15 mouse cellular contexts compared by ENCODE assay signal in genomic region chr2:166252107-166252506, GRCm38 (mm10).
"Had no signal": no experiment of that assay in that cellular context is flagged by ENCODE, and none has a peak within 500 bp of the region (broad histone marks: within the 10 kb centered on the region; RNA-seq: fewer than 3 reads in every experiment).

No protein-coding gene starts in this region.

- H3K27ac ChIP-seq: kidney, embryonic 15.5 days; liver, embryonic 13.5 days; lung, embryonic 15.5 days; macrophage had no signal

- H3K4me3 ChIP-seq: kidney, embryonic 15.5 days; limb, embryonic 12.5 days; liver, embryonic 13.5 days; lung, embryonic 15.5 days; megakaryocyte, embryonic 14.5 days had no signal

- H3K9ac ChIP-seq: kidney, embryonic 15.5 days; limb, embryonic 12.5 days; liver, embryonic 13.5 days; liver, postnatal 0 days; lung, embryonic 15.5 days had no signal

- H3K36me3 ChIP-seq: kidney, embryonic 15.5 days; limb, embryonic 12.5 days; liver, embryonic 13.5 days; lung, embryonic 15.5 days had no signal

- H3K27me3 ChIP-seq: kidney, embryonic 15.5 days; limb, embryonic 12.5 days; liver, embryonic 13.5 days; lung, embryonic 15.5 days had no signal

- ATAC-seq: liver, postnatal 0 days; midbrain, embryonic 16.5 days had no signal

- H3K4me1 ChIP-seq: liver, embryonic 13.5 days; megakaryocyte, embryonic 14.5 days had no signal

- DNase-seq: layer of hippocampus, adult 9-11 months; layer of hippocampus, postnatal 36 days; liver; liver, embryonic 13.5 days; liver, postnatal 0 days; right cerebral cortex, adult 18-20 months; right cerebral cortex, postnatal 25 days; thymus, postnatal 14 days had no signal

- H3K9me3 ChIP-seq: kidney, embryonic 15.5 days; limb, embryonic 12.5 days; liver, embryonic 13.5 days; lung, embryonic 15.5 days had no signal

- H3K4me2 ChIP-seq: kidney, embryonic 15.5 days; limb, embryonic 12.5 days; liver, embryonic 13.5 days; lung, embryonic 15.5 days; midbrain, embryonic 11.5 days had no signal
